Mouse (Mus musculus) heart, adult 9 months (tissue): ENCODE results near the gene Atic.

ENCODE experiments used
- DNase-seq, 2 experiments: peaks; one replicate each; pipeline ENCODE4 v3.0.0; 2022; ENCODE audit warnings: low spot score in 2 of 2

The Atic gene

DNA sequence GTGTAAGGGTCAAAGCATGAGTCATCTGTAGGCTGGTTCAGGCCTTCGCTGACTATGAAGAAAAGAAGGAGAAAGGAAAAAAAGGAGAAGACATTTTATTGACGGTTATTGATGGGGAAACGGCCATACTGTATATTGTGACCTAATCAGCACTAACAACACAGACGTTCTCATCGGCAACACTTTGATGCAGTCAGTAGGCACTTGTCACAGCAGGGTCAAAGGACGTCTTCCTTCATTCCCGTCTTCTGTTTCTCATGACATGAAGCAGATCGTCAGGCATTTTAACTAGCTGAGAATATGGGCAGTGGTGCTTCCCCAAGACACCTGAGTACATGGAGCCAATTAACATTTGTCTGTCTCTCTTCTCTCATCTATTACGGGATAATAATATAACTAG lies 36.2 kb downstream of the Atic start:
- DNase-seq, result no peak

DNA sequence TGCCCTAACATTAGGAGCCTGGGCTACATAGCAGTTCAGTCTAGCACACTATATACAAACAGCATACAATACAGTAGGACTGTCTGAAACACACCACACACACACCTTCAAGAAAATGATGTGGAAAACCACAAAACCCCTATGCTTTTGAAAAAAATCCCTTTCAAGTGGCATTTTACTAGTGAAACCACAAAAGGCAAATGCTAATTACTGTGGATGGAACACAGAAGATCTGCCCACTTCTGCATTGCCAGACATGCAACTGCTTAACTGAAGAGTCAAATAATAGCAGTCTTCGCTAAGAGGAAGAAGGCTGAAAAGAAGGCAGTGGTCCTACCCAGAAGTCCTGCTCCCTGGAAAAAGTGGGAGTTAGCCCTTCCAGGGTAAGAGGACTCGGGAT lies 37.3 kb downstream of the Atic start:
- DNase-seq, result no peak

GRCm38 (mm10) chr1:71595365-71595764 lies 38.4 kb downstream of the Atic start:
- DNase-seq, result no peak

- no peak for DNase-seq
Measured at GRCm38 (mm10) chr1:71605751-71606150, 48.8 kb downstream of the Atic start.

- no peak for DNase-seq
Measured at GRCm38 (mm10) chr1:71606600-71607325, 49.8 kb downstream of the Atic start.

GRCm38 (mm10) chr1:71609057-71609775 lies 52.3 kb downstream of the Atic start:
- no peak for DNase-seq

- no peak for DNase-seq
Measured at GRCm38 (mm10) chr1:71609916-71610315, 53.0 kb downstream of the Atic start.

DNA sequence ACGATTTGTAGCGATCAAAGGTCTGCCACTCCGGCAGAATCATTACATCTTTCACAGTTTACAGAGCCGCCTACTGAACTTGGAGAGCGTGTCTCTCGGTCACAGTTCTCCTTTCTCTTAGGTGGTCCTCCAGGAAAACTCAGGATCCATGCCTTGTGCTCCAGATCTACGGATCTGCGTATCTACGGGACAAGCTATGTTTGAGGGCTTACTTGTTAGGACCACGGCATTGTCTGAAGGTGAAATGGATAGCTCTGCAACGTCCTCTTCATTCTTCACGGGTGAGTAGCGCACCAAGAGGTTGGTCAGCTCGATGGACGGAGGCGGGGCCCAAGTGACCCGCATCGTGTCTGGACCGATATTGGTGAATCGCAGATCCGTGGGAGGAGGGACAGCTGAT lies 55.3 kb downstream of the Atic start:
- no peak for DNase-seq

- no peak for DNase-seq
Measured at GRCm38 (mm10) chr1:71614545-71615246, 57.7 kb downstream of the Atic start.

DNA sequence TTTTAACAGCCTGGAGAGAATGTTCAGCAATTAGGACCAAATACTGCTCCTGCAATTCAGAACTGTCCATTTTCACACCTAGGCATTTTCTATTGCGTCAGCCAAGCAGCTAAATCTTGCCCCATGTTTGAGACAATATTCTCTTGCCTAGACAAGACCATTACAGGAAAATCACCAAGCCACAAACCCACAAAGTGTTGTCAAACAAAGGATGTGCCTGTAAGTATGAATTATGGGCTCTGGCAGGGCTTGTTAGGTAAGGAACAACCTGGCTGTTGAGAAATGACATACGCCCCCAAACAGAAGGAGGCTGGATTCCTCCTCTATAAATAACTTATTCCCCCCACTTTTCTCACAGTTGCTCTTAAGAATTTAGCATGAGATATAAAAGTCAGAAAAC lies 64.6 kb downstream of the Atic start:
- no peak for DNase-seq

- no peak for DNase-seq
Measured at GRCm38 (mm10) chr1:71623625-71624024, 66.7 kb downstream of the Atic start.
